Mouse (Mus musculus) forebrain, postnatal 0 days (tissue): ENCODE data around the gene Ssbp2. TPM values are rescaled to one million over a fixed set of nuclear protein-coding genes. Genes with fewer than 3 reads are reported as not detected.
A peak's percentile ranks its signal among the peaks of the same experiment; 100 is the strongest.

Experiments
- ATAC-seq: fragments of 200-750 bp; cut with Nextera tagmentation; 2 replicates; pipeline ENCODE4 v1.8.0; 2017; ENCODE audit warnings: mild to moderate bottlenecking, moderate library complexity
- DNase-seq: peaks from one replicate; pipeline ENCODE4 v3.0.0-alpha.2; 2015
- H3K27ac ChIP-seq: fragments of 300-500 bp; sonication (generic); 2 replicates; pipeline ENCODE4 v1.5.1; 2014; ENCODE audit warnings: low read depth, mild to moderate bottlenecking, antibody characterized with exemption, low read length, moderate library complexity, mixed read lengths
- H3K27me3 ChIP-seq: fragments of 300-500 bp; sonication (generic); 2 replicates; pipeline ENCODE4 v1.6.1; 2014; ENCODE audit warnings: mild to moderate bottlenecking, low read length, mixed read lengths; ENCODE audit not compliant: insufficient read depth
- H3K36me3 ChIP-seq: fragments of 300-500 bp; sonication (generic); 2 replicates; pipeline ENCODE4 v1.6.1; 2014; ENCODE audit warnings: mild to moderate bottlenecking, moderate library complexity; ENCODE audit not compliant: insufficient read depth
- H3K4me1 ChIP-seq: fragments of 300-500 bp; sonication (generic); 2 replicates; pipeline ENCODE4 v1.6.1; 2014; ENCODE audit warnings: antibody characterized with exemption; ENCODE audit not compliant: insufficient read depth
- H3K4me2 ChIP-seq: fragments of 300-500 bp; sonication (generic); 2 replicates; pipeline ENCODE4 v1.6.1; 2014; ENCODE audit warnings: low read depth, mild to moderate bottlenecking, moderate library complexity
- H3K4me3 ChIP-seq: fragments of 300-500 bp; sonication (generic); 2 replicates; pipeline ENCODE4 v1.5.1; 2014; ENCODE audit warnings: low read depth, low read length, mixed read lengths
- H3K9ac ChIP-seq: fragments of 300-500 bp; sonication (generic); 2 replicates; pipeline ENCODE4 v1.6.1; 2014; ENCODE audit warnings: mild to moderate bottlenecking
- H3K9me3 ChIP-seq: fragments of 300-500 bp; sonication (generic); 2 replicates; pipeline ENCODE4 v1.6.1; 2016; ENCODE audit warnings: low read length
- CTCF ChIP-seq: sonication (generic); IDR thresholded peaks from 2 replicates; pipeline ENCODE4 v1.5.1; 2016; ENCODE audit warnings: antibody characterized with exemption, control low read depth, low read depth
- WGBS: fragments of 180-500 bp; shearing (Covaris S2); extraction: QIAGEN DNeasy Blood & Tissue Kit; methylation state at CpG from one replicate; pipeline ENCODE4 v1.1.7; 2014; 5-methylcytosine and 5-hydroxymethylcytosine counted together
- polyA plus RNA-seq: library from polyadenylated mRNA; unstranded; fragments of >200 nt; fragmentation: Nextera tagmentation; extraction: Ambion mirVana; gene quantifications from 2 replicates; pipeline ENCODE4 v1.2.1, GENCODE M21; 2015
- total RNA-seq: library from RNA; depleted of rRNA; stranded (reverse); fragments of >200 nt; gene quantifications from 2 replicates; pipeline ENCODE4 v1.2.3, GENCODE M21; 2014

Gene Ssbp2
- total and polyA plus RNA-seq, 2 experiments from 2014 or later: 167 to 249 TPM

DNA sequence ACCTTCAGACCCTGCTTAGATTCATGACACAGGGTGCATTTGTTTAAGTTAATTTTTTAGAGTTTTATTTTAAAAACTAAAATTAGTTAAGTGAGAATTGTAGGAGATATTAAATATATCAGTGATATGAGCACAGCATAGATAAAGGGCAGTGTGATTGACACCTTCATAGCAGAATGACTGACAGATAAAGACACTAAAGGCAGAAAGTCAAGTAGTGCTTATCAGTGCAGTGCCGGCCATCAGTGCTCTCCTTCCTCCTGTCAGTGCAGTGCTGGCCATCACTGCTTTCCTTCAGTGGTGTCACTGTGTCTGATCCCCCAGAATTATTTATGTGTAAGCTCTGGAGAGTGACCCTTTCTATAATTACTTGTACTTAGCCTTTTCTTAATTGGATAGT lies 159.3 kb downstream of the Ssbp2 start:
- no peak for DNase-seq
- Histone ChIP-seq H3K36me3 (0 out of 2 replicates have a peak, but pooled peaks cover 7% of the 10 kb centered on the region), H3K4me1 (no peaks in the 10 kb centered on the region), H3K27ac (no peak overlapping the region), H3K4me3 (no peak overlapping the region), H3K9ac (no peak overlapping the region), H3K9me3 (no peaks in the 10 kb centered on the region), H3K27me3 (no peaks in the 10 kb centered on the region), H3K4me2 (no peak overlapping the region)
- 75% methylated on average over 1 of the region's 1 CpGs for WGBS
- TF ChIP-seq CTCF: no peak
- ATAC-seq: no peak

DNA sequence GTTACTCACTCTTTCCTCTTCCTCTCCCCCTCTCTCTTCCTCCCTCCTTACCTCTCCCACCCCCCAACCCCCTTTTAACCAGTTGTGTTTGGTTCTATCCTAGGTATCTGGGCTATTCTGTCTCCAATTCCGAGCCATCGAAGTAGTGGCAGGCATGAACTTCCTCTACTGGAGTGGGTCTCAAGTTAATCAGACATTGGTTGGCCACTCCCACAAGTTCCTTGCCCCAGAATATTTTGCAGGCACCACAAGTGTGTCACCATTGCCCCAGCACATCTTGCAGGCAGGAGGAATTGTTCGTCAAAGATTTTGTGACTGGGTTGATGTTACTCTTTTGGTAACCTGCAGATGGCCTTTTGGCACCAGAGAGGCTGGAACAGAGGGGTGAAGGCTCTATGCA lies 160.5 kb downstream of the Ssbp2 start:
- no peak for TF ChIP-seq CTCF
- ATAC-seq (no peak), DNase-seq (no peak)
- Histone ChIP-seq H3K36me3 (0 out of 2 replicates have a peak, but pooled peaks cover 9% of the 10 kb centered on the region), H3K9me3 (no peaks in the 10 kb centered on the region), H3K27me3 (no peaks in the 10 kb centered on the region), H3K9ac (no peak overlapping the region), H3K27ac (no peak overlapping the region), H3K4me3 (no peak overlapping the region), H3K4me1 (no peaks in the 10 kb centered on the region), H3K4me2 (no peak overlapping the region)
- WGBS: 93% methylated on average over 3 of the region's 3 CpGs

DNA sequence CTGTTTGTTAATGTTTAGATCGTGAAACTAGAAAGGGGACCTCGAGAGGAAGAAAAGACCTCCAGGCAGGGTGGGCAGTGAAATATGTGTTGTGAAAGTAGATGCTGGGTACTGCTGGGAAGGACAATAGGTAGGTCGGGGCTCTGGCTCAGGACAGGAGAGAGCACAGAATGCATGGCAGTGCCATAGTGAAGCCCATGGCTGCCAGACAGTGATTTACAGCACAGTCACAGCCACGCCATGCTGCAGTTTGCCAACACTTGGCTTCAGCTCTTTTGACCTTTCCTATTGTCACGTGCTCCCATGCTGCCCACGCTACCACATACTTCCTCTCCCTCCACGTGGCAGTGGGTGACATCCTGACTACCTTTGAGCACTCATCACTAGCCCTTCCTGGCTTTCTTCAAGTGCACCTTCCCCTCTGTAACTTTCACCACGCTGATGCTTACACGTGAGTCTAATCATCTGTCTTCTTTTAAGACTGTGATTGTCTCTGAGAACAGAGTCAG lies 171.3 kb downstream of the Ssbp2 start:
- H3K4me1 ChIP-seq: no peaks in the 10 kb centered on the region
- H3K9me3 ChIP-seq: no peaks in the 10 kb centered on the region
- no peak for TF ChIP-seq CTCF
- H3K27ac ChIP-seq: no peak overlapping the region
- H3K4me3 ChIP-seq: no peak overlapping the region
- no peak for DNase-seq
- 78% methylated on average over 9 of the region's 9 CpGs for WGBS
- H3K4me2 ChIP-seq: no peak overlapping the region
- no peaks in the 10 kb centered on the region for H3K36me3 ChIP-seq
- H3K9ac ChIP-seq: no peak overlapping the region
- ATAC-seq: no peak
- no peaks in the 10 kb centered on the region for H3K27me3 ChIP-seq

- 67% methylated on average over 7 of the region's 7 CpGs for WGBS
- TF ChIP-seq CTCF: no peak
- no peak overlapping the region for H3K4me2 ChIP-seq
- ATAC-seq: no peak
- no peak for DNase-seq
- H3K9me3 ChIP-seq: no peaks in the 10 kb centered on the region
- no peak overlapping the region for H3K4me3 ChIP-seq
- H3K4me1 ChIP-seq: no peaks in the 10 kb centered on the region
- no peaks in the 10 kb centered on the region for H3K27me3 ChIP-seq
- H3K36me3 ChIP-seq: no peaks in the 10 kb centered on the region
- H3K9ac ChIP-seq: no peak overlapping the region
- H3K27ac ChIP-seq: no peak overlapping the region
Observed at GRCm38 (mm10) chr13:91634123-91634522, 174.0 kb downstream of the Ssbp2 start.

DNA sequence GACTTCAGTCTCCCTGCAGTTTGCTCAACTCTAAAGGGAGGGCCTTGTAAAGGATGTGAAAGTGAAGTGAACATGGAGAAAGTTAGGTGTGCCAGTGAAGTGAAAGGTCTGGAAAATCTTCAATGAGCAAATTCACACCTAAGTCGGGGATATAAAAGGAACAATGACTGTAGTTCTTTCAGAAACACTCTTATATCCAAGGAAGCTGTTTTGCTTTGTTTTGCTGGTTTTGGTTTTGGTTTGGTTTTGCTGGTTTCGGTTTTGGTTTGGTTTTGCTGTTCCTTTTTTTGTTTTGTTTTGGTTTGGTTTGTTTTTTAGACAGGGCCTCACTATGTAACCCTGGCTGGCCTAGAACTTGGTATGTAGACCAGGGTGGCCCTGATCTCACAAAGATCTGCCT lies 175.9 kb downstream of the Ssbp2 start:
- H3K27ac ChIP-seq: no peak overlapping the region
- 93% methylated on average over 2 of the region's 2 CpGs for WGBS
- no peaks in the 10 kb centered on the region for H3K36me3 ChIP-seq
- H3K27me3 ChIP-seq: no peaks in the 10 kb centered on the region
- no peak overlapping the region for H3K9ac ChIP-seq
- no peaks in the 10 kb centered on the region for H3K4me1 ChIP-seq
- no peak overlapping the region for H3K4me3 ChIP-seq
- H3K9me3 ChIP-seq: no peaks in the 10 kb centered on the region
- no peak for DNase-seq
- H3K4me2 ChIP-seq: no peak overlapping the region
- ATAC-seq: no peak
- no peak for TF ChIP-seq CTCF

GRCm38 (mm10) chr13:91636814-91637213 lies 176.7 kb downstream of the Ssbp2 start:
- TF ChIP-seq CTCF: peak; percentile 93
- H3K27ac ChIP-seq: no peak overlapping the region
- 20% methylated on average over 5 of the region's 5 CpGs for WGBS
- H3K4me2 ChIP-seq: no peak overlapping the region
- no peak overlapping the region for H3K4me3 ChIP-seq
- H3K27me3 ChIP-seq: no peaks in the 10 kb centered on the region
- H3K9me3 ChIP-seq: no peaks in the 10 kb centered on the region
- DNase-seq (peak; percentile 92), ATAC-seq (peak; percentile 89)
- H3K36me3 ChIP-seq: no peaks in the 10 kb centered on the region
- H3K4me1 ChIP-seq: no peaks in the 10 kb centered on the region
- H3K9ac ChIP-seq: no peak overlapping the region

DNA sequence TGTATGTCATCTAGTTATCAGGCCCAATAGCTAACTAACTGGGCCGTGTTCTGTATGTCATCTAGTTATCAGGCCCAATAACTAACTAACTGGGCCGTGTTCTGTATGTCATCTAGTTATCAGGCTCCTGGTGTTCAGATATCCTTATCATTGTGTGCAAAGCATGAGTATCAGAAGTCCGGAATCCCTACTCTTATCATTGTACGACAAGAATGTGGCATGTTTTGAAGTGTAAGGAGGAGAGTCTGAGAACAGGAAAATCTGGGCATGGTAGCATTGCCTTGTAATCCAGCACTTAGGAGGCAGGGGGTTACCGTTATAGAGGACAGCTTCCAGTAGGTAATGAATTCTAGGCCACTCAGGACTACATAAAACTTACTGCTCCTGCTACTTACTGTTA lies 178.8 kb downstream of the Ssbp2 start:
- TF ChIP-seq CTCF: no peak
- Histone ChIP-seq H3K27me3 (no peaks in the 10 kb centered on the region), H3K4me2 (no peak overlapping the region), H3K9me3 (no peaks in the 10 kb centered on the region), H3K4me1 (no peaks in the 10 kb centered on the region), H3K36me3 (no peaks in the 10 kb centered on the region), H3K9ac (no peak overlapping the region), H3K4me3 (no peak overlapping the region), H3K27ac (no peak overlapping the region)
- no peak for ATAC-seq
- no peak for DNase-seq
- 79% methylated on average over 5 of the region's 5 CpGs for WGBS

DNA sequence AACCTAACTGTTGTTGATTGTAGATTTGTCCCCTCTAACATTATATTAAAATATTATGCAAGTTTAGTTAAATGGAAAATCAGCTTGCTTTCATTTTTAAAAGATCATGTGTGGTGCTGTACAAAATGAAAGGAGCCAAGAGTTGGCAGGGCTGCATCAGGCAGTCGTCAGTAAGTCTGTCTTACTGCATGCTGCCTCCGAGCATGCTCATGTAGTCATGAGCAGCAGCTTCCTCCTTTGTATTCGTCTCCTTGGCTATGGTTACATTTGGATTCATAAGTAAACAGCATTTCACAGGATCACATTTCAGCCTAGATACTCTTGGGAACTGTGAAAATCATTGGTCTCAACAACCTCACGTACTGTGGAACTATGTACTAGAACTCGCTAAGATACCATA lies 180.1 kb downstream of the Ssbp2 start:
- Histone ChIP-seq H3K4me2 (no peak overlapping the region), H3K27me3 (no peaks in the 10 kb centered on the region), H3K9me3 (no peaks in the 10 kb centered on the region), H3K4me3 (no peak overlapping the region), H3K27ac (no peak overlapping the region), H3K4me1 (no peaks in the 10 kb centered on the region), H3K36me3 (no peaks in the 10 kb centered on the region), H3K9ac (no peak overlapping the region)
- ATAC-seq (no peak), DNase-seq (no peak)
- 61% methylated on average over 5 of the region's 5 CpGs for WGBS
- no peak for TF ChIP-seq CTCF
